Mouse (Mus musculus) left cerebral cortex, postnatal 4 days (tissue): ENCODE measurements at regions not wholly inside any gene's neighbourhood (a gene's known extent, or its start where the extent isn't known, plus 50 kb on each side); places are given as distances from the start of the nearest gene placed in this dataset.
"Not testable (repeated sequence)": the region's sequence is repeated elsewhere in the genome, so short reads cannot be mapped to it uniquely, and the experiment has no call there.

Experiments used
- DNase-seq: peaks from one replicate; pipeline ENCODE4 v3.0.0-alpha.2; 2022
- intact Hi-C: fragments of 180-260 bp; cut with DNase I; formaldehyde crosslinking; loops from one replicate; pipeline ENCODE4 v1.15.1; 2025

GRCm38 (mm10) chrX:110269652-110270051 lies 544.4 kb upstream of the Pou3f4 start:
- no peak for DNase-seq
- intact Hi-C loops = no loop called here

- intact Hi-C loops, DNase-seq: not testable (repeated sequence)
Measured at GRCm38 (mm10) chrX:110274277-110274676, 539.8 kb upstream of the Pou3f4 start.

DNA sequence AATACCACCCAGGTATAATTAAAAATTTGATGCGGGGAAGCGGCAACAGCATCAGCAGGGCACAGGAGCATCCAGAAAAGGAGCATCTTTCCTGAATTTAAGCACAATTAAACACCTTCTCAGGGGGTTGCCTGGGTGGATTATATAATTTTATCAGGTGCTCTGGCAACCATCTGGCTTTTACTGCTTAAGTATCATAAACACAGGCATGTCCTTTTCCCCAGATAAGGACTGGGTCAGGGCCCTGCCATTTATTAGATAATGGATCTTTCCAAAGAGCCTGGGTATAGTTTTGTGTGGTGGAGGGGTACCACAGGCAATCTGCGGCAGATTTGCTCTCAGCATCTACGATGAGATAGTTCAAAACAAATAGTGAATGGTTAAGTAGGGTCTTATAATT lies 538.7 kb upstream of the Pou3f4 start:
- intact Hi-C loops = no loop called here
- DNase-seq = no peak

- no peak for DNase-seq
- intact Hi-C loops = no loop called here
Measured at GRCm38 (mm10) chrX:110275830-110276229, 538.2 kb upstream of the Pou3f4 start.

- peak; percentile 19 for DNase-seq
Measured at GRCm38 (mm10) chrX:110279492-110280213, 534.4 kb upstream of the Pou3f4 start.

DNA sequence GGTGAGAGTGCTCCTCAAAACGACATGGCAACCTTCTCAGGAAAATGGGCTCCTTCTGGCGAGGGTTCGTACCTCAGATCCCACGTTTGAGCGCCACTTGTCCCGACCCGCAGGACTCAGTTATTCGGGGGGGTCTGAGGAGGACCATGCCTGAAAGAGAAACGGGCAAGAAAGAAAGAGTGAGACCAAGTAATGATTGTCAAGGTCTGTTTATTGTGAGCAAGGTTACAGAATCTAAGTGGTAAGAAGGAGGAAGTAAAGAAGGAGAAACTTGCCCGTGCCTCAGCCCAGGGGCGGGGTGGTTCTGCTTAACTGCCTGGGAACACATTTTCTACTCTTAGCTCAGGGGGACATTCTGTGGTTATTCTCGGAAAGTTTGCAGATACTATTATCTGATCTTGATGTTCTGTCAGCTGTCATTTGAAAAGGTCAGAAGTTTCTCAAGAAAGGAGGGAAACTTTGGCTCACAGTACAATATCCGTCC lies 532.6 kb upstream of the Pou3f4 start:
- intact Hi-C loops, DNase-seq: not testable (repeated sequence)

More at GRCm38 (mm10) chrX:110279492-110280213, 534.4 kb upstream of the Pou3f4 start:
- intact Hi-C loops = no loop called here

DNA sequence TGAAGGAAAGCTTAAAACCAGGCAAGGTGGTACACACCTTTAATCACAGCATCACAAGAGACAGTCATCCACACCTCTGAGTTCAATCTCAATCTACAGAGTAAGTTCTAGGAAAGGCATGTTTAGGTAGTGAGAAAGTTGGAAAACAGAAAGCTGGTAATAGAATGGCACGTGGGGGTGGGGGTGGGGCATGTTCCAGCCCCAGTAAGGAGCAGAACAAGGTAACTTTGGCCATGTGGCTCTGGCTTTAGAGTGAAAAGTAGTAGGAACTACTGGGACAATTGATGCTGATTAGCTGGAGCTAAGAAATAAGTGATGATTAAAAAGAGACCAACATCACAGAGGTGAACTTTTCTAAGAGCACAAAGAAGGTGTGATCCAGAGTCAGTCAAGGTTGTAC lies 532.2 kb upstream of the Pou3f4 start:
- no peak for DNase-seq
- intact Hi-C loops = no loop called here

DNA sequence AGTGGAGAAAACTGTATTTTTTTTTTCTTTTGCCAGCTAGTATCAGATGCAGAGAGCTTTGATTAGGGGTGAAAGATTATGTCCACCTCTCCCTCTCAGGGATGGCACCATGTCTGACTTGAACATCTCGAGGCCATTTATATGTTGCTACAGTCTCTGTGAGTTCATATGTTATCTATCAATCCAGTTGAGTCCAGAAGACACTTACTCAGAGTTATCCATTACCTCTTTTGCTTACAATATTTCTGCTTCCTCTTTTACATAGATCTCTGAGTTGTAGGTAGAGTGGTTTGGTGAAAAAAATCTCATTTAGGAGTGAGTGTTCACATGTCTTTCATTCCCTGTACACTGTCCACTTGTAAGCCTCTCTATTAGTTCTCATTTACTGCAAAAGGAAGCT lies 524.7 kb upstream of the Pou3f4 start:
- no peak for DNase-seq
- intact Hi-C loops = no loop called here

GRCm38 (mm10) chrX:110307645-110308044 lies 506.4 kb upstream of the Pou3f4 start:
- intact Hi-C loops = no loop called here
- DNase-seq = no peak

DNA sequence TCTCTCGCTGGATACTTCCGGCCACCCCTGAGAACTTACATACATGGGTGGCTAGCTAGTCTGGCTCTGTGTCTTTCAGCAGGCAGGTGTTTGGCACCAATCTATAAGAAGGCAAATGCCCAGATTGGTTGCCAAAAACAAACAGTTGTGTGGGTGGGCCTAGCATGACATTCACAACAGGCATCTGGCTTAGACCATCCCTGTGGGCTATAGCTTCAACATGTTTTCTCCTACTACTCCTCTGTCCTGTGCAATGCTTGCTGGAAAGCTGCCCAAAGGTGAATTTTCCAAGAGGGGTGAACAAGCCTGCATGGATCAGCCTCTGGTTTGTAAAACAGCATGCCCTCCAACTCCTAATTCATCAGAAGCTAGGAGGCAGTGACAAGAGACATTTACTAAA lies 505.3 kb upstream of the Pou3f4 start:
- DNase-seq = peak; percentile 59
- intact Hi-C loops = no loop called here

GRCm38 (mm10) chrX:110317825-110318769 lies 496.0 kb upstream of the Pou3f4 start:
- no peak for DNase-seq
- intact Hi-C loops = no loop called here

GRCm38 (mm10) chrX:110320250-110320649 lies 493.8 kb upstream of the Pou3f4 start:
- DNase-seq = no peak
- intact Hi-C loops = no loop called here

DNA sequence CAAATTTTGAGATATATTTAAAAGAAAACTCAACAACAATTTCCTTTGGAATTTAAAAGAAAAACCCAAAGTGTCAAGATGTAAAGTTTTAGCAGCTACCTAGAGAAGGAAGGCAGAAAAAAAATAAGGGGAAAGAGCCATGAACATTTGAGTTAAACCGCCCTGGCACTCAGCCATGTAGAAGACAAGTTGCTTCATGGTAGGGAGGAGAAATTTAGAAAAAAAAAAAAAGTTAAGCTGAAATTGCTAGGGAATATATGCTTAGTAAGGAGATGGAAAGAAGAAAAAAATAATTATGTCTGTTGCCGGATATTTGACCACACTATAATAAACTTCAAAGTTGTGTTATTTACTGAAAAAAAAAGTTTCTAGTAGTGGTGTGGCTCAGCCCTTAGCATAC lies 479.8 kb upstream of the Pou3f4 start:
- no peak for DNase-seq
- intact Hi-C loops = no loop called here

DNA sequence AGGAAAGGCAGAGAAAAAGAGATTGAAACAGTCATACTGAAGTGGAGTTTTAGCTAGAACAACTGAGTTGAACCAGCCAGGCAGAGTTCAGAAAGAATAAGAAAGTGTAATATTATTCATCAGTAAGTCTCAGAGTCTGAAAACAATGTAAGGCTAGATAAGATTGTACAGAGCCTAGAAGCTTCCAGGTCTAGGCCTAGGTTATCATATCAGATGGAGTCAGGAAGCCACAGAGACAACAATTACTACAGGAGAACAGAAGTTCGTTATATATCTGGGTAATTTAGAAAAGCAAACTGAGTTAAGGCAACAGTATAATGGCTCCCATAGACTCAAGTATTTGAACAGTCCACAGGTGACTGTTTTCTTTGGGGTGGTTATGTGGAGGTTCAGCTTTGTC lies 479.1 kb upstream of the Pou3f4 start:
- intact Hi-C loops = no loop called here
- no peak for DNase-seq
